Mouse (Mus musculus): ENCODE results near the gene Tmprss12.
"Not testable (repeated sequence)": the region's sequence is repeated elsewhere in the genome, so short reads cannot be mapped to it uniquely, and the experiment has no call there.

Gene Tmprss12

GRCm38 (mm10) chr15:100280626-100281025 is at the start of gene Tmprss12:
Gene Tmprss12, plus strand, starts transcription at chr15:100280837.
- DNase-seq = no peak

- DNase-seq = no peak
Observed at GRCm38 (mm10) chr15:100231616-100232525, 48.8 kb upstream of the Tmprss12 start.

- DNase-seq = no peak
Observed at GRCm38 (mm10) chr15:100235208-100235965, 45.2 kb upstream of the Tmprss12 start.

- no peak for DNase-seq
Observed at GRCm38 (mm10) chr15:100236952-100237351, 43.7 kb upstream of the Tmprss12 start.

- no peak for DNase-seq
Observed at GRCm38 (mm10) chr15:100241780-100242179, 38.9 kb upstream of the Tmprss12 start.

GRCm38 (mm10) chr15:100245951-100246350 is 34.7 kb upstream of the Tmprss12 start:
- no peak for DNase-seq

- no peak for DNase-seq
Observed at GRCm38 (mm10) chr15:100247296-100247695, 33.3 kb upstream of the Tmprss12 start.

GRCm38 (mm10) chr15:100248665-100249433 is 31.8 kb upstream of the Tmprss12 start:
- DNase-seq = no peak

- peak; percentile 36 for DNase-seq
Observed at GRCm38 (mm10) chr15:100251153-100251780, 29.4 kb upstream of the Tmprss12 start.

- DNase-seq = no peak
Observed at GRCm38 (mm10) chr15:100256386-100256785, 24.3 kb upstream of the Tmprss12 start.

- DNase-seq = no peak
Observed at GRCm38 (mm10) chr15:100257305-100257704, 23.3 kb upstream of the Tmprss12 start.

GRCm38 (mm10) chr15:100258646-100259425 is 21.8 kb upstream of the Tmprss12 start:
- DNase-seq = no peak

GRCm38 (mm10) chr15:100260351-100260750 is 20.3 kb upstream of the Tmprss12 start:
- DNase-seq = not testable (repeated sequence)

GRCm38 (mm10) chr15:100263246-100263905 is 17.3 kb upstream of the Tmprss12 start:
- DNase-seq = no peak

GRCm38 (mm10) chr15:100265586-100266325 is 14.9 kb upstream of the Tmprss12 start:
- DNase-seq = no peak

- no peak for DNase-seq
Observed at GRCm38 (mm10) chr15:100268916-100269315, 11.7 kb upstream of the Tmprss12 start.

- no peak for DNase-seq
Observed at GRCm38 (mm10) chr15:100269776-100270175, 10.9 kb upstream of the Tmprss12 start.

GRCm38 (mm10) chr15:100270609-100271008 is 10.0 kb upstream of the Tmprss12 start:
- not testable (repeated sequence) for DNase-seq

- DNase-seq = no peak
Observed at GRCm38 (mm10) chr15:100271411-100271810, 9.2 kb upstream of the Tmprss12 start.

- DNase-seq = not testable (repeated sequence)
Observed at GRCm38 (mm10) chr15:100273791-100274308, 6.8 kb upstream of the Tmprss12 start.
